ENCODE assay signal across 8 mouse cellular contexts in genomic region chr15:82963090-82963489, GRCm38 (mm10). TPM values are rescaled to one million over a fixed set of nuclear protein-coding genes. Genes with fewer than 3 reads are reported as not detected.
DNase-seq lines count a peak whose midpoint lies in the region; ATAC-seq and TF ChIP-seq lines count a peak whose summit lies in the region.

No protein-coding gene starts in this region.

- peak overlapping the region; percentile 77 for H3K27ac ChIP-seq in layer of hippocampus, adult 2 months
- H3K27ac ChIP-seq in embryonic facial prominence, embryonic 12.5 days: peak overlapping the region; percentile 85
- peak overlapping the region; percentile 27; the same call in 1 of the 2 replicates for H3K27ac ChIP-seq in hindbrain, embryonic 11.5 days (ENCODE audit: low read depth, low read length)
- peak overlapping the region; percentile 78 for H3K27ac ChIP-seq in midbrain, embryonic 15.5 days

- DNase-seq in layer of hippocampus, adult 2 months (ENCODE audit: low spot score in 2 of 2): no peak
- DNase-seq in layer of hippocampus, postnatal 14 days (ENCODE audit: low spot score in 2 of 2): no peak
- no peak for DNase-seq in hindbrain, embryonic 11.5 days (ENCODE audit: low spot score)
- DNase-seq in urinary bladder, postnatal 14 days (ENCODE audit: low spot score): no peak
- no peak for DNase-seq in spleen, postnatal 14 days (ENCODE audit: low spot score in 2 of 2)
- no peak for DNase-seq in MN1 (ENCODE audit: low spot score)

- 3% methylated on average over 26 of the region's 39 CpGs for WGBS in embryonic facial prominence, embryonic 12.5 days
- 4% methylated on average over 23 of the region's 39 CpGs for WGBS in hindbrain, embryonic 11.5 days
- 2% methylated on average over 34 of the region's 39 CpGs for WGBS in midbrain, embryonic 15.5 days

- no peak for ATAC-seq in embryonic facial prominence, embryonic 12.5 days (ENCODE audit: insufficient number of reproducible peaks, insufficient read depth, low FRiP score, low TSS enrichment)
- no peak for ATAC-seq in hindbrain, embryonic 11.5 days (ENCODE audit: low FRiP score)
- ATAC-seq in midbrain, embryonic 15.5 days (replicated peaks): no peak

- H3K27me3 ChIP-seq in embryonic facial prominence, embryonic 12.5 days: peaks cover 4% of the 10 kb centered on the region; the same call in 1 of the 2 replicates
- H3K27me3 ChIP-seq in hindbrain, embryonic 11.5 days (ENCODE audit: control insufficient read depth, insufficient read depth, low read length): peaks cover 76% of the 10 kb centered on the region
- 0 out of 2 replicates have a peak, but pooled peaks cover 3% of the 10 kb centered on the region for H3K27me3 ChIP-seq in midbrain, embryonic 15.5 days (replicated peaks)

- H3K4me2 ChIP-seq in embryonic facial prominence, embryonic 12.5 days (replicated peaks): peak overlapping the region; percentile 69
- H3K4me2 ChIP-seq in hindbrain, embryonic 11.5 days (replicated peaks; ENCODE audit: low read depth, low read length): peak overlapping the region; percentile 66
- H3K4me2 ChIP-seq in midbrain, embryonic 15.5 days: peak overlapping the region; percentile 70

- peak overlapping the region; percentile 87 for H3K9ac ChIP-seq in embryonic facial prominence, embryonic 12.5 days
- peak overlapping the region; percentile 48 for H3K9ac ChIP-seq in hindbrain, embryonic 11.5 days (ENCODE audit: low read depth, low read length)
- peak overlapping the region; percentile 65 for H3K9ac ChIP-seq in midbrain, embryonic 15.5 days

- no peaks in the 10 kb centered on the region for H3K9me3 ChIP-seq in embryonic facial prominence, embryonic 12.5 days
- H3K9me3 ChIP-seq in hindbrain, embryonic 11.5 days (ENCODE audit: control insufficient read depth, low read length): no peaks in the 10 kb centered on the region
- no peaks in the 10 kb centered on the region for H3K9me3 ChIP-seq in midbrain, embryonic 15.5 days

- peak overlapping the region; percentile 65 for H3K4me3 ChIP-seq in layer of hippocampus, adult 2 months
- H3K4me3 ChIP-seq in embryonic facial prominence, embryonic 12.5 days: peak overlapping the region; percentile 63
- peak overlapping the region; percentile 41 for H3K4me3 ChIP-seq in hindbrain, embryonic 11.5 days (ENCODE audit: low read depth, low read length)
- peak overlapping the region; percentile 58 for H3K4me3 ChIP-seq in midbrain, embryonic 15.5 days

- no peaks in the 10 kb centered on the region for H3K36me3 ChIP-seq in embryonic facial prominence, embryonic 12.5 days
- no peaks in the 10 kb centered on the region for H3K36me3 ChIP-seq in hindbrain, embryonic 11.5 days (ENCODE audit: control insufficient read depth, insufficient read depth, low read length)
- no peaks in the 10 kb centered on the region for H3K36me3 ChIP-seq in midbrain, embryonic 15.5 days (replicated peaks)

- peaks cover 69% of the 10 kb centered on the region for H3K4me1 ChIP-seq in embryonic facial prominence, embryonic 12.5 days
- H3K4me1 ChIP-seq in hindbrain, embryonic 11.5 days (replicated peaks; ENCODE audit: control insufficient read depth, insufficient read depth, low read length): peaks cover 29% of the 10 kb centered on the region
- H3K4me1 ChIP-seq in midbrain, embryonic 15.5 days: peaks cover 70% of the 10 kb centered on the region

- 0 out of 2 replicates have a peak, but pooled peaks have one; percentile 8 for TF ChIP-seq CTCF in layer of hippocampus, adult 2 months (conservative IDR thresholded peaks at IDR 0.05)

RNA-seq across cellular contexts. Expression of gene Tcf20, which starts 24.6 kb away (rescaled TPM):
- total RNA-seq in layer of hippocampus, adult 2 months (2021): 100 to 1,000 TPM; 219 to 230 TPM
- total RNA-seq in layer of hippocampus, postnatal 14 days (2021): 100 to 1,000 TPM; 155 to 157 TPM
- 13.9 and 15.1 TPM in 2 replicates for polyA plus RNA-seq in embryonic facial prominence, embryonic 12.5 days (2016; fragmentation: Nextera tagmentation; extraction: Ambion mirVana)
- polyA plus RNA-seq in hindbrain, embryonic 11.5 days (2014; fragmentation: Nextera tagmentation; extraction: Ambion mirVana): 12.6 and 14.8 TPM in 2 replicates
- 15.1 and 15.9 TPM in 2 replicates for polyA plus RNA-seq in midbrain, embryonic 15.5 days (2015; fragmentation: Nextera tagmentation; extraction: Ambion mirVana)

Comparison
In these comparisons a context has a peak if more than half of its experiments do, and no peak if none do; other contexts are left out.
1. H3K27ac ChIP-seq: peak in every context shown above with its lines; median percentile 85 in embryonic facial prominence, embryonic 12.5 days; 78 in midbrain, embryonic 15.5 days; 77 in layer of hippocampus, adult 2 months; 27 in hindbrain, embryonic 11.5 days.